Mouse (Mus musculus): ENCODE data around the gene Copg1. TPM values are rescaled to one million over a fixed set of nuclear protein-coding genes. Genes with fewer than 3 reads are reported as not detected.

The Copg1 gene
- polyA plus RNA-seq, 1 experiment from 2014 or later = 128 TPM

Other genes starting within 250 kb of the Copg1 start
- 15.7 and 16.4 TPM in 2 replicates for gene Aplf, start 215.6 kb upstream of the Copg1 start, polyA plus RNA-seq (2014; fragmentation: Nextera tagmentation; extraction: Ambion mirVana)
- 5.6 and 7.7 TPM in 2 replicates for gene Efcc1, start 156.9 kb upstream of the Copg1 start, polyA plus RNA-seq (2014; fragmentation: Nextera tagmentation; extraction: Ambion mirVana)
- gene Gp9, start 109.7 kb upstream of the Copg1 start, polyA plus RNA-seq (2014; fragmentation: Nextera tagmentation; extraction: Ambion mirVana) = 1.4 and 2.2 TPM in 2 replicates
- 5.0 and 6.8 TPM in 2 replicates for gene Rab43, start 75.7 kb upstream of the Copg1 start, polyA plus RNA-seq (2014; fragmentation: Nextera tagmentation; extraction: Ambion mirVana)
- gene Gm45140, start 52.0 kb upstream of the Copg1 start, polyA plus RNA-seq (2014; fragmentation: Nextera tagmentation; extraction: Ambion mirVana) = 3.2 and 3.8 TPM in 2 replicates
- gene Isy1, start 49.0 kb upstream of the Copg1 start, polyA plus RNA-seq (2014; fragmentation: Nextera tagmentation; extraction: Ambion mirVana) = 57.7 and 61.7 TPM in 2 replicates
- 1,125 and 1,154 TPM in 2 replicates for gene Cnbp, start 36.7 kb upstream of the Copg1 start, polyA plus RNA-seq (2014; fragmentation: Nextera tagmentation; extraction: Ambion mirVana)
- gene Hmces, start 26.1 kb downstream of the Copg1 start, polyA plus RNA-seq (2014; fragmentation: Nextera tagmentation; extraction: Ambion mirVana) = 50.7 and 52.3 TPM in 2 replicates
- 41.3 and 74.2 TPM in 2 replicates for gene H1fx, start 93.8 kb downstream of the Copg1 start, polyA plus RNA-seq (2014; fragmentation: Nextera tagmentation; extraction: Ambion mirVana)
- gene Rab7, start 157.5 kb downstream of the Copg1 start, polyA plus RNA-seq (2014; fragmentation: Nextera tagmentation; extraction: Ambion mirVana) = 273 and 288 TPM in 2 replicates
- gene Rpn1, start 196.7 kb downstream of the Copg1 start, polyA plus RNA-seq (2014; fragmentation: Nextera tagmentation; extraction: Ambion mirVana) = 272 and 290 TPM in 2 replicates